Mouse (Mus musculus): ENCODE measurements at regions not wholly inside any gene's neighbourhood (a gene's known extent, or its start where the extent isn't known, plus 50 kb on each side); places are given as distances from the start of the nearest gene placed in this dataset.
A peak's percentile ranks its signal among the peaks of the same experiment; 100 is the strongest.

DNA sequence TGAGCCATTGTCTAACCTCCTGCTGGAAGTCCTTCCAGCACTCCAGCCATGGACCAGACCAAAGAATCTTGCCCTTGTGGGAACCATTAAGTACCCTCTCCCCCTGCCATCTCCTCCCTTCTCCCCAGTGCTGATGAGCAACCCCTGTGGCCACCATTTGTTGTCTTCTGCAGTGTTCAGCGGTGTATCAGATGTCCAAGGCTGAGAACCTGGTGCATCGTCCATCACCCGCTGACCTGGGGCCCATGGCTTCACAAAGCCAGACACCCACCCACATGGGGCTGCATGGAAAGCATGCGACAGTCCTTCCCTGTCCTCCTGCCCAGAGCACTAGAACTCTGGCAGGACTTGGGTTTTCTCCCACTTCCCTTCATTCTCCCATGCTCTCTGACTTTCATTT is 1596.7 kb downstream of the D3Ertd751e start:
- no peak for DNase-seq (ENCODE audit: low read depth)

DNA sequence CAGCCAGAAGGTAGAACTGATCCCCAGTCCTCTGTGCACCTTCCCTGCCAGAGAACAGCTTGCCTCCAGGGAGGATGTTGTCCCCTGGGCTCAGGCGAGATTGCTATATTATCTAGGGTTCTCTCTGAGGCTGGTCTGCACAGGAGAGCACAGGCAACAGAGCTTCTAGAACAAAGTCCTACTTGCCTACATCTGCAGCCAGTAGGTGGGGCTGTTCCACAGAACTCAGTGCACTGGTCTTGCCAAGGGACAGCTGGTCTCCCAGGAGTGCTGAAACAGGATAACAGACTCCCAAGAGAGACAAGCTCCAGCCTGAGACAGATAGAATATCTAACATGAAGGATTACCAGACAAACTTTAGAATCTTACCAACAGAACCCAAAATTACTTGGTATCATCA is 1600.5 kb downstream of the D3Ertd751e start:
- DNase-seq (ENCODE audit: low read depth), result peak; percentile 34

DNA sequence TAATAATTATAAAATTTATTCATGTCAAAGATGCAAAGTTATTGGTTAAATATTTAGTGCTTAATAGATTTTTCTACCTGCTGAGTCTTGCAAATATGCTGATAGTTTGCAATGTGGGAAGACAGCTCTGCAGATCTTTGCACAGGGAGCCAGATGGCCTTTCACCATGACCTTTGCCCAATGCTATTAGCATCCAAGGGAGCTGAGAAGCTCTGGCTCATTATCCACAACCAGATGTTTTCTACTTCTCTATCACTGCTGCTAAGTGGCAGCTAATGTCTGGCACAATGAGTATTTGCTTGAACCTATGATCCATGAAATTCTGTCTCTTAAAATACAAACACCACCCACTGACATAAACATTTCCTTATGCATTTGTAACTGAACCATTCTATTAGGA is 1610.4 kb downstream of the D3Ertd751e start:
- no peak for DNase-seq (ENCODE audit: low read depth)

DNA sequence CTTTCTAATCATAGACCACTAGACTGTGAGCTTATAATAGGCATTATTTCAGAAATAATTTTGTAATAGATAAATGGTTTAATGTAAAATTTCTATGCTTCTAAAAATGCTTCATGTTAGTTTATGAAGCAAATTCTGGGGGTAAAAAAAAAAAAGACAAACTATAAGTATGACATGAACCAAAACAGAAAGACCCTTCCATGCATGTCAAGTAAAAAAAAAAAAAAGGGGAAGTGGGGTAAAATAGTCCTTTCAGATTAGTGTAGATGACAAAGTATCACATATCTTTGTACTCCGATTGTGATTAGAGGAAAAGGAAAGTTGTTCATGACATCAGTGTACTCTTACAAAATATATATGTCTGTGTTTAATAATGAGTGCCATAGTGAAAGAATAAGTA is 1616.1 kb downstream of the D3Ertd751e start:
- DNase-seq (ENCODE audit: low read depth), result no peak

DNA sequence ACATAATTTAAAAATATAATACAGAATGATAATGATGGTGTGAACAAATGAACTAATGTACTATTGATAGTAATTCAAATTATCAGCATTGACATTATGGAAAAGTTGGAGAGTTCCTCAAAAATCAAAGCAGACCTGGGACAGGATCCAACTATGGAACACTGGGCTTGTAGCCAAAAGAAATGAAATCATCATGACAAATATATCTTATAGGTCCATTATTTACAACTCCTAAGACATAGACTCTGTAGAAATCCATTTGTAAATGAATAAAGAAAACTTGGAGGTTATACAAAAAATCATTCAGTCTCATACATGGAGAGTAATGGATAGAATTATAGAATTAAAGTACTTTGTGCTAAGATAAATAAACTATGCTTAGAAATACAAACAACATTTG is 1657.5 kb downstream of the D3Ertd751e start:
- no peak for DNase-seq (ENCODE audit: low read depth)

DNA sequence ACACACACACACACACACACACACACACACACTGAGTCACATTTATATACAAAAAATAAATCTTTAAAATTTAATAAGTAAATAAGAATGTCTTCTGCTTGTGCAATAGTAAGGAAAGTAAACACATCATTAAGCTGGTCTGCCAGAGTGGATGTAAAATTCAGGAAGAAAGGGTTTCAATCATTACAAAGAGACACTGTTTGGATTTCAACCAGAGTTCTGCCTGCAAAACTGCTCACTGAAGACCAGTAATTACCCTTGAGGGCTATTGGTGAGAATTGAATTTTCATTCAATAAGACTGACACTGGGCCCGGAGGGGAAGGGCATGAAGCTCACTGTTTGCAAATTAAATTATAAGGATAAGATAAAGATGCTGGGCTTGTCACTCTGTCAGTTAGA is 1682.5 kb downstream of the D3Ertd751e start:
- DNase-seq (ENCODE audit: low read depth), result no peak

DNA sequence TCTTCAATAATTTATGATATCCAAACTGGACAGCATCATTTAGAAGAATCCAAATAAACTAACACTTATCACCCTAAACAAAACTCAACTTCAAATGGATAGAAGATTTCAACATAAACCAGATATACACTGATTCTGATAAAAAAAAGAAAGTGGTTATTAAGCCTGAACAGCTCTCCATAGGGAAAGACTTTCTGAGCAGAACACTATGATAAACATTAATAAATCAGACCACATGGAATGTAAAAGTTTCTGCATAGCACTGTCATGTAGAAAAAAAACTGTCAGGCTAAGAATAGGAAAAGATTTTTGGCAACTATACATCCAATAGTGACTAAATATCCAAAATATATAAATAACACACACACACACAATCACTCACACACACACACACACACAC is 1684.3 kb downstream of the D3Ertd751e start:
- no peak for DNase-seq (ENCODE audit: low read depth)

DNA sequence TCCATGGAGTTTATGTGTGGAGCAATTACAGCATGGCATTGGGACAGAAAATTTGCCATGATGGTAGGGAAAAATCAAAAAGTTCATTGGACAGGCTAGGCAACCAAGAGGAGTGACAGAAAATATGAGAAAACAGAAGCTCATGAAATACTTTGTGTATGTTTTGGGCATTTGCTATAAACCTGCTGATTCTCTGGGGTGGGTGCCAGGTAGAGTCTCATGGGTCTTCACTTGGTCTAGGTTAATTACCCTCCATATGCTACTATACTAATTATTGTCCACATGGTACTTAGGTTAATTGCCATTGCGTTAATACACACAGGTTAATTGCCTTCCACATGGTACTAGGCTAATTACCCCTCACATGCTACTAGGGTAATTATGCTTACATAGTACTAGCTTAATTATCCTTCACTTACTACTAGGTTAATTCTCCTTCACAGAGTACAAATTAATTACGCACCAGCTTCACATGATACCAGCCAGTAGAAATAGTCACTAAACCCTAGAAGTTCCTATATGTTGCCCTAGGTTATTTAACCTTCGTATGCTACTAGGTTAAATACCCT is 1719.2 kb downstream of the D3Ertd751e start:
- DNase-seq (ENCODE audit: low read depth), result no peak
